Mouse (Mus musculus) midbrain, embryonic 10.5 days (tissue): ENCODE data around the gene Depdc7. TPM values are rescaled to one million over a fixed set of nuclear protein-coding genes. Genes with fewer than 3 reads are reported as not detected.

Experiments used
- DNase-seq: peaks from one replicate; pipeline ENCODE4 v3.0.0-alpha.2; 2017; ENCODE audit warnings: low spot score
- H3K27ac ChIP-seq: fragments of 300-500 bp; sonication (generic); replicated peaks from 2 replicates; pipeline ENCODE4 v1.5.1; 2016; ENCODE audit warnings: mild to moderate bottlenecking
- H3K27me3 ChIP-seq: fragments of 300-500 bp; sonication (generic); 2 replicates; pipeline ENCODE4 v1.6.1; 2016; ENCODE audit warnings: low read depth, mild to moderate bottlenecking; ENCODE audit not compliant: poor library complexity, severe bottlenecking
- H3K36me3 ChIP-seq: fragments of 300-500 bp; sonication (generic); 2 replicates; pipeline ENCODE4 v1.6.1; 2016; ENCODE audit warnings: mild to moderate bottlenecking, moderate library complexity
- H3K4me1 ChIP-seq: fragments of 300-500 bp; sonication (generic); 2 replicates; pipeline ENCODE4 v1.6.1; 2016
- H3K4me3 ChIP-seq: fragments of 300-500 bp; sonication (generic); 2 replicates; pipeline ENCODE4 v1.5.1; 2016; ENCODE audit warnings: mild to moderate bottlenecking, moderate library complexity
- H3K9me3 ChIP-seq: fragments of 300-500 bp; sonication (generic); replicated peaks from 2 replicates; pipeline ENCODE4 v1.6.1; 2016; ENCODE audit warnings: mild to moderate bottlenecking
- WGBS: fragments of 180-500 bp; shearing (Covaris S2); methylation state at CpG from one replicate; pipeline ENCODE4 v1.1.7; 2016; 5-methylcytosine and 5-hydroxymethylcytosine counted together
- polyA plus RNA-seq: library from polyadenylated mRNA; unstranded; fragments of >200 nt; fragmentation: Nextera tagmentation; extraction: Ambion mirVana; gene quantifications from 2 replicates; pipeline ENCODE4 v1.2.1, GENCODE M21; 2016

Depdc7 gene
- polyA plus RNA-seq, 1 experiment from 2014 or later, result 3.5 TPM

GRCm38 (mm10) chr2:104740248-104740949 lies 2.3 kb downstream of the Depdc7 start:
- H3K4me1 ChIP-seq, result peaks cover 24% of the 10 kb centered on the region
- no peak overlapping the region for H3K4me3 ChIP-seq
- no peaks in the 10 kb centered on the region for H3K36me3 ChIP-seq
- no peaks in the 10 kb centered on the region for H3K9me3 ChIP-seq
- WGBS, result 63% methylated on average over 7 of the region's 7 CpGs
- no peak for DNase-seq
- H3K27ac ChIP-seq, result no peak overlapping the region
- H3K27me3 ChIP-seq, result peaks cover 46% of the 10 kb centered on the region

- DNase-seq, result no peak
- H3K9me3 ChIP-seq, result no peaks in the 10 kb centered on the region
- peaks cover 46% of the 10 kb centered on the region for H3K27me3 ChIP-seq
- H3K4me1 ChIP-seq, result peaks cover 24% of the 10 kb centered on the region
- WGBS, result 93% methylated on average over 2 of the region's 2 CpGs
- no peaks in the 10 kb centered on the region for H3K36me3 ChIP-seq
- H3K27ac ChIP-seq, result no peak overlapping the region
- no peak overlapping the region for H3K4me3 ChIP-seq
Observed at GRCm38 (mm10) chr2:104739691-104740090, 3.0 kb downstream of the Depdc7 start.

GRCm38 (mm10) chr2:104736241-104736640 lies 6.4 kb downstream of the Depdc7 start:
- no peak overlapping the region for H3K27ac ChIP-seq
- H3K36me3 ChIP-seq, result no peaks in the 10 kb centered on the region
- no peaks in the 10 kb centered on the region for H3K9me3 ChIP-seq
- peaks cover 17% of the 10 kb centered on the region for H3K27me3 ChIP-seq
- H3K4me1 ChIP-seq, result peaks cover 6% of the 10 kb centered on the region
- no peak for DNase-seq
- WGBS, result 83% methylated on average over 7 of the region's 7 CpGs
- no peak overlapping the region for H3K4me3 ChIP-seq

GRCm38 (mm10) chr2:104732562-104733256 lies 10.0 kb downstream of the Depdc7 start:
- Histone ChIP-seq H3K4me3 (no peak overlapping the region), H3K9me3 (no peaks in the 10 kb centered on the region), H3K36me3 (no peaks in the 10 kb centered on the region), H3K4me1 (no peaks in the 10 kb centered on the region), H3K27ac (no peak overlapping the region), H3K27me3 (no peaks in the 10 kb centered on the region)
- 80% methylated on average over 7 of the region's 7 CpGs for WGBS
- DNase-seq, result no peak

GRCm38 (mm10) chr2:104732033-104732444 lies 10.6 kb downstream of the Depdc7 start:
- no peaks in the 10 kb centered on the region for H3K9me3 ChIP-seq
- WGBS, result 90% methylated on average over 9 of the region's 9 CpGs
- H3K4me1 ChIP-seq, result no peaks in the 10 kb centered on the region
- H3K36me3 ChIP-seq, result no peaks in the 10 kb centered on the region
- H3K27ac ChIP-seq, result no peak overlapping the region
- no peak overlapping the region for H3K4me3 ChIP-seq
- no peaks in the 10 kb centered on the region for H3K27me3 ChIP-seq
- no peak for DNase-seq

GRCm38 (mm10) chr2:104727369-104727768 lies 15.3 kb downstream of the Depdc7 start:
- Histone ChIP-seq H3K9me3 (no peaks in the 10 kb centered on the region), H3K4me3 (no peak overlapping the region), H3K27ac (no peak overlapping the region), H3K36me3 (no peaks in the 10 kb centered on the region), H3K27me3 (no peaks in the 10 kb centered on the region), H3K4me1 (no peaks in the 10 kb centered on the region)
- WGBS, result 91% methylated on average over 1 of the region's 1 CpGs
- DNase-seq, result no peak

- no peaks in the 10 kb centered on the region for H3K4me1 ChIP-seq
- no peaks in the 10 kb centered on the region for H3K36me3 ChIP-seq
- H3K27ac ChIP-seq, result no peak overlapping the region
- DNase-seq, result no peak
- H3K9me3 ChIP-seq, result no peaks in the 10 kb centered on the region
- no peaks in the 10 kb centered on the region for H3K27me3 ChIP-seq
- 89% methylated on average over 3 of the region's 3 CpGs for WGBS
- H3K4me3 ChIP-seq, result no peak overlapping the region
Observed at GRCm38 (mm10) chr2:104722021-104722420, 20.7 kb downstream of the Depdc7 start.

- Histone ChIP-seq H3K9me3 (no peaks in the 10 kb centered on the region), H3K27ac (no peak overlapping the region), H3K4me3 (no peak overlapping the region), H3K27me3 (peaks cover 9% of the 10 kb centered on the region; the same call in 1 of the 2 replicates), H3K36me3 (no peaks in the 10 kb centered on the region), H3K4me1 (peaks cover 9% of the 10 kb centered on the region)
- WGBS, result 87% methylated on average over 4 of the region's 4 CpGs
- DNase-seq, result no peak
Observed at GRCm38 (mm10) chr2:104717827-104718226, 24.9 kb downstream of the Depdc7 start.

GRCm38 (mm10) chr2:104717231-104717735 lies 25.4 kb downstream of the Depdc7 start:
- Histone ChIP-seq H3K4me1 (peaks cover 14% of the 10 kb centered on the region), H3K36me3 (no peaks in the 10 kb centered on the region), H3K4me3 (no peak overlapping the region), H3K27me3 (peaks cover 9% of the 10 kb centered on the region; the same call in 1 of the 2 replicates), H3K27ac (no peak overlapping the region), H3K9me3 (no peaks in the 10 kb centered on the region)
- WGBS, result 92% methylated on average over 2 of the region's 2 CpGs
- DNase-seq, result no peak

GRCm38 (mm10) chr2:104716279-104716678 lies 26.4 kb downstream of the Depdc7 start, which contains the start of gene Pin1rt1:
Pin1rt1 (minus strand) TSS chr2:104716379.
- peaks cover 9% of the 10 kb centered on the region; the same call in 1 of the 2 replicates for H3K27me3 ChIP-seq
- 86% methylated on average over 4 of the region's 4 CpGs for WGBS

GRCm38 (mm10) chr2:104714254-104714691 lies 28.4 kb downstream of the Depdc7 start:
- Histone ChIP-seq H3K4me1 (peaks cover 38% of the 10 kb centered on the region), H3K4me3 (no peak overlapping the region), H3K27ac (0 out of 2 replicates have a peak overlapping the region, but pooled peaks have one; percentile 17), H3K27me3 (peaks cover 9% of the 10 kb centered on the region; the same call in 1 of the 2 replicates), H3K9me3 (no peaks in the 10 kb centered on the region), H3K36me3 (no peaks in the 10 kb centered on the region)
- WGBS, result 30% methylated on average over 15 of the region's 15 CpGs
- no peak for DNase-seq

More at GRCm38 (mm10) chr2:104716279-104716678, 26.4 kb downstream of the Depdc7 start, which contains the start of gene Pin1rt1:
- Histone ChIP-seq H3K27ac (no peak within 1 kb of the TSS), H3K4me3 (no peak within 1 kb of the TSS), H3K4me1 (peaks cover 23% of the 10 kb centered on the region), H3K36me3 (no peaks in the 10 kb centered on the region), H3K9me3 (no peaks in the 10 kb centered on the region)
- no peak for DNase-seq

GRCm38 (mm10) chr2:104712486-104712809 lies 30.2 kb downstream of the Depdc7 start:
- peaks cover 10% of the 10 kb centered on the region; the same call in 1 of the 2 replicates for H3K36me3 ChIP-seq
- WGBS, result 6% methylated on average over 7 of the region's 7 CpGs
- H3K4me3 ChIP-seq, result peak overlapping the region; percentile 91
- peak overlapping the region; percentile 98 for H3K27ac ChIP-seq
- no peak for DNase-seq
- no peaks in the 10 kb centered on the region for H3K9me3 ChIP-seq
- H3K4me1 ChIP-seq, result peaks cover 38% of the 10 kb centered on the region
- peaks cover 9% of the 10 kb centered on the region; the same call in 1 of the 2 replicates for H3K27me3 ChIP-seq
